Mouse (Mus musculus) liver, postnatal 0 days (tissue): ENCODE measurements around the gene Zfp770.

Source experiments
- CTCF ChIP-seq: sonication (generic); IDR thresholded peaks from 2 replicates; pipeline ENCODE4 v1.5.1; 2016; ENCODE audit warnings: antibody characterized with exemption, low read depth
- EP300 ChIP-seq: IDR thresholded peaks from 2 replicates; pipeline ENCODE4 v1.6.1; 2016; ENCODE audit warnings: antibody characterized with exemption, low read depth, mild to moderate bottlenecking

DNA sequence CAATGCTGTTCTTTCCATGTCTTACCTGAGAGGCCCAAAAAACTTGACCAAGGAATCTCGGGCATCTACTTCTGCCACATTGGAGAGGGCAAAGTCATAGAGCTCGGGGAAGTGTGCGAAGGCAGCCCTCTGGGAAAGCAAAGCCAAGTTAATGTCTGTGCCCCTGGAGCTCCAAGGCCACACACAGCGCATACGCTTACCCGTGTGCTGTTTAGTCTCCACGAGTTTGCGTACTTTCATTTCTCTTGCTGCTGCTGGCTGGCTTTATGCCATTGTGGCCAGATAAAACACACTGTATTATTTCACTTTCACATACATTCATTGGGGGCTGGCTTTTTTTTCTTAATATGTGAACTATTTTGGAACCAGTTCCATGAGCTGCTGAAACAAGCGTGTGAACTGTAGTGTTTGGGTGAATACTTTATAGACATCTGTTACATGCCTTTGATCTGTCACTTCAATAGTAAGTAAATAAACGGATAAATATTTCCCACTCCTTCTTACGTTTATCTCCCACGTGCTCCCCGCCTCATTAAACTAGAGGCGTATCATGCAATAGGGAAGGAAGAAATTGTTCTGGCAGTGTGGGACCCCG, 54.3 kb downstream of the Zfp770 start:
- TF ChIP-seq CTCF (no peak), EP300 (no peak)
